Mouse (Mus musculus) monocyte, adult 2 months (primary cell): Measurements from ENCODE around the gene Camta2.

Experiments used
- DNase-seq, 2 experiments: peaks; one replicate each; pipeline ENCODE4 v3.0.0; 2022; ENCODE audit warnings: low spot score in 2 of 2, low read depth in 1 of 2

Gene Camta2

DNA sequence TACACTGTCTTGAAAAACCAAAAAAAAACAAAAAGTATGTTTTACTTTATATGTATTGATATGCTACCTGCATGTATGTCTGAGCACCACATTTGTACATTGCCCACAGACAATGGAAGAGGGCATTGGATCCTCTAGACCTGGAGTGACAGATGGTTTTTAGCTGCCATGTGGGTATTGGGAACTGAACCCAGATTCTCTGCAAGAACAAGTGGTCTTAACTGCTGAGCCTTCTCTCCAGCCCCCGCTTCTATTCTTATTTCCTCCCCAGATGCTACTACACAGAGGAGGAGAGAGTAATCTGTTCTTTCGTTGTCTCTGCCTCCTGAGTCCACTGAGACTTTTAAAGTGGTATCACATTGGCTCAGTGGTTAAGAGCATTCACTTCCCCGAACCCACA lies 5.6 kb upstream of the Camta2 start:
- no peak for DNase-seq

DNA sequence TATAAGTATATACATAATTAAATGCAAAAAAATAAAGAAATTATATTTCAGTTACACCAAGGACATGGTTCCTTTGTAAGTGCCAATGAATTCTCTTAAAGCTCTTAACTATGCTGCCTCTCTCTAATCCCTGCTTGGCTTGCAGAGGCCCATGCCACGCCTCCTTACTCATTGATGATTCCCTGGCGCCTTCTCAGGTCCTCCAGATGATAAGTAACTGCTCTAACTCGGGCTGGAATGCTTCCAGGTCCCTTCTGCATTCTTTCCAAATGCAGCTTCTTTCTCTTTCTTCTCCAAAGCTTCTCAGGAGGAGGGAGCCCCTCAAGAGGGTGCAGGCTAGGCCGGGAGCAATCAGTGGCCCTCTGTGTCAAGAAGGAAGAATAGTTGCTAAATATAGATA lies 1.7 kb upstream of the Camta2 start:
- DNase-seq, result no peak

GRCm38 (mm10) chr11:70688372-70688771 lies 467 bp upstream of the Camta2 start:
- no peak for DNase-seq

DNA sequence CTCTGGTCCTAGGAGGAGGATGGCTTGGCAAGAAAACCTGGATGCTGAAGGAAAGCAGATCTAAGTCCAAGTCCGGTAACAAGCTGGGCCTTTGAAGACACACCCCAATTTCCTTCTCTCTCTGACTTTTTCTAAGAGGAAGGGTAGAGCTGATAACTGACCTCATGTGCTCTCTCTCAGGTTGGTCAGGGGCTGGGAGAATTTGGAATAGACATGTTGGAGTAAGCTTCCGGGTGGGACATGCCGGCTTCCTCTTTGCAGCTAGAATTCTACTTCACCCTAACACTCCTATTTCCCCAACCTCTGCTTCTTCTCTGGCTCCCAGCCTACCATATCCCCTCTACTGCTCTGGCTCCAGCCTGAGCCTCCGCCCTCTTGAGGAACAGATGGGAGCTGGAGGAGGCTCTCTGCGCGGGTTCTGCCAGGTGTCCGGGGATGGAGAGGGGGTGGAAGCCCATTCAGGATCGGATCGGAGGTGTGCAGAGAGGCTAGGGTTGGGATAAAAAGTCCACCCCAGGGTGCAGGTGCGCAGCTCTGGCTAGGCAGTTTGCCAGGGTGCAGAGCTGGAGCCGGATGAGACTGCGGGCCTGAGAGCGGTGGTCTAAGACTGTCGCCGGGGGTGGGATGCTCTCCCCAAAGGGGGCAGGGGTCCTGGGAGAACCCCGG lies 871 bp downstream of the Camta2 start:
- DNase-seq, result no peak

GRCm38 (mm10) chr11:70683640-70684039 lies 4.3 kb downstream of the Camta2 start:
- DNase-seq, result peak in 1 of 2 experiments; percentile 20

GRCm38 (mm10) chr11:70681897-70682581 lies 5.9 kb downstream of the Camta2 start:
- no peak for DNase-seq

GRCm38 (mm10) chr11:70681170-70681569 lies 6.7 kb downstream of the Camta2 start:
- DNase-seq, result no peak

DNA sequence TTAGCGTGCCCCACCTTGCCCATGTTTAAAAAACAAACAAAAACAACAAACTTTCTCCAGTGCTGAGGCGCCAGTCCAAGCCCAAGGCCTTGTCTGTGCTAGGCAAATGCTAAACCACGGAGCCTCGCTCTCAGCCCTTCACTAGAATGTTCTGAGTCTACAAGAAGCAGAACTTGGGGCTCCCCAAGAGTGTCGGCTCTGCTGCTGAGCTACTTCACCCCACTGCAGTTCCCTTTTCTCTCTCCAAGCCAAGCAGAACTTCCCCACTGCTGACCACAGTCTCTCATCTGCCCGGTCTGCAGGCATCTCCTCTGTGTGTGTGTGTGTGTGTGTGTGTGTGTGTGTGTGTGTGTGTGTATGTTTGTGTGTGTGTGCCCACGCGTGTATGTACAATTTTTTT lies 8.0 kb downstream of the Camta2 start:
- peak in 1 of 2 experiments; percentile 73 for DNase-seq

- no peak for DNase-seq
Observed at GRCm38 (mm10) chr11:70679361-70679760, 8.5 kb downstream of the Camta2 start.

DNA sequence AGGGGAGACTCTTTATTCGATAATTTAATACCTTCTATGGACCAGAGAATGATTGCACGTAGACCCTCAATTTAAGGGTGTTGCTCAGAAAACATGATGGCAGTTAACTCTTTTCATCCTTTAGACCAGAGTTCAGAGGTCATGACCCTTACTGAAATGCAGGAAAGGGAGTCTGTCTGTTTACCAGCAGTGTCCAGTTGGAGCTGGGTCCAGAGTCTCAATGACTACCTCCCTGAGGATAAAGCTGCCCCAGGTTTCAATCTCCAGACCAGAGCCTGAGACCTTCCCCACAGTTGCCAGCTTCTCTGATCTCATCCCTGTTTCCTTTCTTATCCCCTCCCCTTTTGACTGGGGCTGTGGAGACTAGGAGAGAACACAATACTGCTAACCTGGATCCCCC lies 9.3 kb downstream of the Camta2 start:
- no peak for DNase-seq

GRCm38 (mm10) chr11:70678092-70678491 lies 9.8 kb downstream of the Camta2 start:
- DNase-seq, result no peak

DNA sequence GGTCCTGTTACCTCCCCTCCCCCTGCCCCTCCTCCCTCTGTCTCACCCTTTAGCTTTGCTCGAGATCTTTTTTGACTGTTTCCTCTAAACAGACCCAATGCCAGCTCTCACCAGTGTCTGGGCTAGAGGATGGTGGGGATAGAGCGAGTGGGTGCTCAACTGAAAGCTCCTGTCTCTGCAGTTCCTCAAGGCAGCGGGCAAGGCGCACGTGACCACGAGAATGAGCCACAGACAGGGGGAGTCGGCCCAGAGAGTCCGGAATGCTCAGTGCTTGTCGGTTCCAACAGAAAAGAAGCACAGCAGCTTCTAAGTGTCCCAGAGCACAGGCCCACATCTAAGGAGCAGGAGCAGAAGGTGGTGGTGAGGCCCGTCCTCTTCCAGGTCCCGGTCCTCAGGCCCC lies 13.4 kb downstream of the Camta2 start:
- DNase-seq, result no peak

GRCm38 (mm10) chr11:70674014-70674413 lies 13.9 kb downstream of the Camta2 start:
- no peak for DNase-seq

- DNase-seq, result no peak
Observed at GRCm38 (mm10) chr11:70671333-70672047, 16.4 kb downstream of the Camta2 start.

DNA sequence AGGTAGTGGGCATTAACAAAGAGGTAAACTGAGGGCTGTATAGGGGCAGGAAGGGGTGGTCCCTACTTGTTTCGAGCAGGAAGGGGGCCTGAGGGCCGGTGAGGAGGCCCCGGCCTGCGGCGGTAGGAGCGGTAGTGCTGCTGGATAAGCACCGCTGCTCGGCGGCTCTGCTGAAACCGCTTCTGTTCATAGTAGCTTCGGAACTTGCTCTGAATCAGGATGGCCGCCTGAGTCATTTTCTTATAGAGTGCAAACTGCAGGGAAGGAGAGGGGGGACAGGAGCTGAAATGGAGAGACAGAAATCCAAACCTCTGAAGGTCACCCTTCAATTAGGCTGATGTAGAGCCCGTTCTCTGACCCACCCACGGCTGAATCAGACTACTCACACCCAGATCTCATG lies 17.4 kb downstream of the Camta2 start:
- no peak for DNase-seq

GRCm38 (mm10) chr11:70669582-70670345 lies 18.1 kb downstream of the Camta2 start:
- DNase-seq, result peak in 1 of 2 experiments; percentile 59

DNA sequence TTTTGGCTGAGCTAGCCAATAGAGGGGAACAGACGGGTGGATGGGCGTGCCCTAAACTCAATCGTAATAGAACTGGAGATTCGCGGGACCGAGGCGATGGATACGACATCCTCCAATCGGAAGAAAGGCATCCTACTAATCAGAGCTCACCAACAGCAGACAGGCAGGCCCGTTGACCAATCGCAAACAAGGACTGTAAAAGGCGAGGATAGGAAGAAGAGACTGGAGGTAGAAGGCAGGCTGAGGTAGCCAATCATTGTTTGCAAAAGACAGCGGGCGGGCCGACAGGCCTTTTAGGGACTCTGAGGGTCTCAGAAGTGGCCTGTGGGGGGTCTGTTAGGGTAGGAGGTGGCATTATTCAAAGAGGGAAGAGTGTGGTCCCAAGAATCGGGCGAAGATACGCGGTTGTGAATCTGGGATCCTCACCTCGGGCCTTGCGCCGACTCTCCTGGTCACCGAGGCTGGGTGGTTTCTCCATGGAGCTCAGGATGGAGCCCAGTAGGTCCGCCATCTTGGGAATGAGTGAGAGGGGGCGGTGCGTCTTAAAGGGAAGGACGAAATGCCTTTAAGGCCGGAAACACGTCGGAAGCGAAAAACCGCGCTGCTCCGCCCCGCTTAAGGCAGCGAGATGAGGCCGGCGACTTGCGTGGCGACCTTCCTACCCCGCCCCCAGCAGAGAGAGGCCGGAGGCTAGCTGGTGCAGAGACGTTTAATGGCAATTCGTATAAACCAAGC lies 19.0 kb downstream of the Camta2 start, which contains the start of gene Spag7:
Gene Spag7 (minus strand): TSS at position 646 of the 735 bp plus-strand sequence.
- DNase-seq, result peak; percentile 86 to 89

DNA sequence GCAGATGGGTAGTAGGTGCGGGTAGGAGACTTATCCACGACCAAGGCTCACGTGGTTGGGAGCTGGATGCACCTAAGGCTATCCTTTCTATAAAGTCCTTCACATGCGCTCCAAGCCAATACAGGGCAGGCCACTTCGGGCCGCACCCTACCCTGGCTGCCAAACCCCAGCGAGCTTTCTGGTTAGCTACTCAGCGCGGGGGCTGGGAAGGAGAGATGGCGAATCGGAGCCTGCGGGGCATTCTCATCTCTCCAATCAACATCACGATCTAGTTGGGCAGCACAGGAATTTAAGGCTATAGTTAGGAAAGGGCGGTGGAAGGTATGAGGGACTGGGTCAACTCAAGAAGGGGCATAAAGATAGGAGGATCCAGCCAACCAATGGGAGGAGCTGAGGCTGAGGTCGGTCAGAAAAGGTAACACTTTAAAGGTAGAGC lies 19.6 kb downstream of the Camta2 start:
- no peak for DNase-seq

GRCm38 (mm10) chr11:70667271-70668150 lies 20.4 kb downstream of the Camta2 start:
- peak in 1 of 2 experiments; percentile 31 for DNase-seq

GRCm38 (mm10) chr11:70666687-70667086 lies 21.2 kb downstream of the Camta2 start:
- DNase-seq, result no peak
